Mouse (Mus musculus): ENCODE measurements around the gene Plekhg2. TPM values are rescaled to one million over a fixed set of nuclear protein-coding genes. Genes with fewer than 3 reads are reported as not detected.

The Plekhg2 gene
- polyA plus RNA-seq, 1 experiment from 2014 or later = 54.4 TPM

DNA sequence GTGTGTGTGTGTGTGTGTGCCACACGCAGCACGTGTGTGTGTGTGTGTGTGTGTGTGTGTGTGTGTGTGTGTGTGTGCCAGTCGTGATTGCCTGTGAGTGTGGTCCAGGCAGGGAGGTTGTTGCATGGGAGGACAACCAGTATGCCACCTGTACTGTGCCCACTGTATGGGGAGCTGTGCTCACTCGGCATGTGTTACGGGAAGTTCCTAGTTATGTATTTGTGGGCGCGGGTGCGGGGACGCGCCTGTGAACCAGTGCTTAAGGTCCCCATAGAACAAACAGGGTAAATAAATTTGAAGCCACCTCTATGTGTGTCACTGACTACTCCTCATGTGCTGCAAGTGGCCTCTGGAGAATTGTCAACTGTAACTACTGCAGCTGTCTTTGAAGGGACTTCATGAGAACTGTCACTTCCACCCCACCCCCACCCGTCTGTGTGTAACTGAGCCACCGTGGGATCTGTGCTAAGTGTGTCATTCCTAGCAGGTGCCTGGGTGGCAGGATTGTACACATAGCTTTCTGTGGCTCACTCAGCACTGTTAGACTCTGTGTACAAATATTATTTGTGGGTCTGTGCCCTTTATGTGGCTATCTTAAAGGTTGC, 10.1 kb upstream of the Plekhg2 start:
- 41% methylated on average over 9 of the region's 12 CpGs for WGBS
- Histone ChIP-seq H3K4me3 (peak overlapping the region; percentile 36), H3K27me3 (no peaks in the 10 kb centered on the region), H3K4me2 (peak overlapping the region; percentile 66), H3K36me3 (peaks cover 22% of the 10 kb centered on the region), H3K9me3 (no peaks in the 10 kb centered on the region), H3K27ac (peak overlapping the region; percentile 99), H3K4me1 (peaks cover 63% of the 10 kb centered on the region), H3K9ac (0 out of 2 replicates have a peak overlapping the region, but pooled peaks have one; percentile 7)
- ATAC-seq (ENCODE audit: insufficient number of reproducible peaks, low FRiP score, low TSS enrichment, low read depth) = no peak

DNA sequence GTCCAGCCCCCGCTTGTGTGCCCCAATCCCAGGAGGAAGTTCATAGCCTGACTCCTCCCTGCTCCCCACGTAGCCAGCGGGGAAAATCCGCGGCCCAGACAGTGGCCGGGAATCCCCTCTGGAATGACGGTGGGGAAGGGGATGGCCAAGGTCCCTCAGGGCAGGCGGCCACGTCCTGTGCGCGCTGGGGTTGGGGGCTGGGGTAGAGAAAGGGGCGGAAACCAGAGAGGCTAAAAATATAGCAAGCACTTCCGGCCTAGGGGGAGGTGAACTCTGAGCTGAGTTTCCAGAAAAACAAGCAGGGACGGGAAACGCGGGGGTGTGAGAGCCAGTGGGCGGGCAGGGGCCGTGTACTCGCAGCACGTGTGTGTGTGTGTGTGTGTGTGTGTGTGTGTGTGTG, 9.5 kb upstream of the Plekhg2 start:
- peak overlapping the region; percentile 36 for H3K4me3 ChIP-seq
- peak overlapping the region; percentile 66 for H3K4me2 ChIP-seq
- peak; percentile 49; the same call in 1 of the 2 replicates for ATAC-seq (ENCODE audit: insufficient number of reproducible peaks, low FRiP score, low TSS enrichment, low read depth)
- H3K9ac ChIP-seq = peak overlapping the region; percentile 37
- 1% methylated on average over 20 of the region's 20 CpGs for WGBS
- peaks cover 68% of the 10 kb centered on the region for H3K4me1 ChIP-seq
- peaks cover 20% of the 10 kb centered on the region for H3K36me3 ChIP-seq
- H3K9me3 ChIP-seq = no peaks in the 10 kb centered on the region
- peak overlapping the region; percentile 99 for H3K27ac ChIP-seq
- no peaks in the 10 kb centered on the region for H3K27me3 ChIP-seq

DNA sequence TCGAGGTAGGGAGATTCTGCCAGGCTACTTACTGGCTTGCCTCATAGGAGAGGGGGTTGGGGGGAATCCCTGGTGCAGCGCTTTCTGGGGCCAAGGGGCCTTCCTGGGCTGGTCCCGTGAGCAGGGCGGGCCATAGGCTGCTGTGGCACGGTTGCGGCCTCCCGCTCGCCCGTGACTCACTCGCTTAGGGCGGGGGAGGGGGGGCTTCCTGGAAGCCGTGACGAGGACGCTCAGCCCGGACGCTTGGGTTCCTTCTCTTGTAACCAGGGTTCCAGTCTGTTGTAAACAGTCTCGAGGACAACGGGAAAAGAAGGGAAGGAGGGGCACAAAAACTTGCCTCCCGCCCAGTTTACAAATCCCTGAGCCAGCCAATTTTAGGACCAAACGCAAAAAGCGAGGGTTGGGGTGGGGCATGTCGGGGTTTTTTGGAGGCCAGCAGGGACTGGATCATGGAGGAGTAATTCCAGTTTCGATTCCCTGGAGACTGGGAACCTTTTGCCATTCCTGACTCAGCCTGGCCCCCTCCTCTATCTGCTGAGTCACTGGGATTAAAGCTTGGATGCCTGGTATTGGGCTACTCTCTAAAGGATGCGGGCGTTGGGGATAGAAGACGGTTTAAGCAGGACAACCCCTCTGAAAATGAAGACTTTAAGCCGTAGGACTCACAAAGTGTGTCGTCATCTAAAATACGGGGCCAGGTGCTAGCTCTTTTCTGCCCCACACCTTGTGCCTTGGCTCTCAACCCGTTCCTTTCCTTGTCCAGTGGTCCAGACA, 8.8 kb upstream of the Plekhg2 start:
- peak overlapping the region; percentile 99 for H3K27ac ChIP-seq
- H3K4me2 ChIP-seq = peak overlapping the region; percentile 66
- H3K4me3 ChIP-seq = peak overlapping the region; percentile 36
- H3K27me3 ChIP-seq = no peaks in the 10 kb centered on the region
- no peaks in the 10 kb centered on the region for H3K9me3 ChIP-seq
- H3K9ac ChIP-seq = peak overlapping the region; percentile 37
- peaks cover 71% of the 10 kb centered on the region for H3K4me1 ChIP-seq
- peaks cover 18% of the 10 kb centered on the region for H3K36me3 ChIP-seq
- ATAC-seq (ENCODE audit: insufficient number of reproducible peaks, low FRiP score, low TSS enrichment, low read depth) = peak; percentile 52
- 2% methylated on average over 30 of the region's 30 CpGs for WGBS

DNA sequence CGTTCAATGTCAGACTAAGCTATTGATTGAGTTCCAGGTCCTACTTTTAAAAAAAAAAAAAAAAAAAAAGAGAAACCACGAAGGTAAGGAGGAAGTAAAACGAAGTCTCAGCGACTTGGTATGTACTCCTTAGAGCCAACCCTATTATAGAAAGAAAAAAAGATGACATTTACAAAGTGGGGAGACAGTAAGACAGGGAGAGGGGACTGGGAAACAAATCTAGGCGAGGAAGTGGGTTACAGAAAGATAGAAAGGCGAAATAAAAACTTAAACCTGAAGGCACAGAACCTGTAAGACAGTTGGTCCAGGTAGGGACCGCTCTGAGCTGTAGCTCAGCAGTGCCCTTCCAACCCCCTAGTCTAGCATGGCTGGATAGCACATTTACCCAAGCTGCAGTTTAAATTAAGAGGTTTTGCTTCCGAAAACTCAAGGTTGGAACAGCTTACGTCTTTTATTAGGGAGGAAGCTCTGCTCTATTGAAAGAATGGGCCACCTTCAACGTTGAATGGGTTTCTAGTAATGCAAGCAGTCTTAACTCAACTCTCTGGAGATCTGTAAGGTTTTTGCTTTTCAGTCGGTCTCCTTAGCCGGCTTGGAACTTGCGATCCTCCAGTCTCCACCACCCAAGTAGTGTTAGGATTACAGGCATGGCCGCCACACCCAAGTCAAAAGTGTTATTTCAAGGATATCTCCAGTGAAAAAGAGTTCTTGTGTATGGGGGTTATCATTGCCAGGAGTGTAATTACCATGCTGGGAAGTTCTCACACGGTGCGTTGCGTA, 8.0 kb upstream of the Plekhg2 start, which contains the start of gene Zfp36:
TSS of gene Zfp36 (minus strand) at position 17 of the 780 bp plus-strand sequence.
- no peaks in the 10 kb centered on the region for H3K9me3 ChIP-seq
- peak within 1 kb of the TSS; percentile 82 for H3K4me2 ChIP-seq
- ATAC-seq (ENCODE audit: insufficient number of reproducible peaks, low FRiP score, low TSS enrichment, low read depth) = no peak
- H3K36me3 ChIP-seq = peaks cover 11% of the 10 kb centered on the region; the same call in 1 of the 2 replicates
- peaks cover 72% of the 10 kb centered on the region for H3K4me1 ChIP-seq
- H3K27ac ChIP-seq = peak within 1 kb of the TSS; percentile 99
- WGBS = 39% methylated on average over 17 of the region's 17 CpGs
- H3K27me3 ChIP-seq = no peaks in the 10 kb centered on the region
- peak within 1 kb of the TSS; percentile 82; the same call in 1 of the 2 replicates for H3K9ac ChIP-seq
- peak within 1 kb of the TSS; percentile 71 for H3K4me3 ChIP-seq

DNA sequence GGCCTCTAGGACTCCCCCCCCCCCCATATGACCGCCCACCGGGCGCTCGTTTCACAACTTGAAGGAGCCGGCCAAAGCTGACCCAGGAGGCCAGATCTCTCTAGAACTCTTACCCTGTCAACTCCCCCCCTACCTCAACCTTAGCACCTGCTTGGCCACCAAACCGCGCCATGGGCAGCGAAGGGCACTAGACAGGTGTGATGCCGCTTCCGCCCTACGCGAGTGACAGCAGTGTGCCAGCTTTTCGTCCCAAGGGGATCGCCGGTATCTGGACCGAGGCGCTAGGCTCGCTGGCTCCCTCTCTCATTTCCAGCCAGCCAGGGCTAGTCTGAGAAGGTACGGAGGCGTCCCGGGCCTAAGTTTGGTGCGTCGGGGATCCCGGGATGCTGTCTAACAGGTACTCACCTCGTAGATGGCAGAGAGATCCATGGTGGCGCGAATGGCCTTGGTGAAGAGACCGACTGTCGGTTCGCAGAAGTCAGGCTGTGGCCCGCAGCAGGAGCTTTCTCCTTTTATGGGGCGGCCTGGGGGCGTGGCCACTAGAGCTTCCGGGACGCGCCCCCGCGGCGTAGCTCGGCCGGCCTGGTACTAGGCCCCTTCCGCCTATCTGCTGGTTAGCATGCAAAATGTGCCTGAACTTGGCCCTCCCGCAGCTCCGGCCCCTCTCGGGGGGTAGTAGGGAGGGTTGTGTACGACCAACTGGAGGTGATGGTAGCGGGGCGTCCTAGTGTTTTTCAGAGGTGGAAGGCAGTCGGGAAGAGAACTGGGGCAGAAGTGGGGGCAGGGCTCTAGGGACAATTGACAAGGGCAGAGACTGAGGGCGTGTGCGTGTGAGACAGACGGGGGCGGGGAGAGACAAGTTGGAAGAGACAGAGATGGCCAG, 6.6 kb upstream of the Plekhg2 start:
- Histone ChIP-seq H3K27ac (peak overlapping the region; percentile 99), H3K4me3 (peak overlapping the region; percentile 71), H3K27me3 (no peaks in the 10 kb centered on the region), H3K4me2 (peak overlapping the region; percentile 82), H3K9ac (peak overlapping the region; percentile 82), H3K36me3 (peaks cover 9% of the 10 kb centered on the region; the same call in 1 of the 2 replicates), H3K9me3 (no peaks in the 10 kb centered on the region), H3K4me1 (peaks cover 84% of the 10 kb centered on the region)
- WGBS = 1% methylated on average over 53 of the region's 53 CpGs
- peak; percentile 13; the same call in 1 of the 2 replicates for ATAC-seq (ENCODE audit: insufficient number of reproducible peaks, low FRiP score, low TSS enrichment, low read depth)

DNA sequence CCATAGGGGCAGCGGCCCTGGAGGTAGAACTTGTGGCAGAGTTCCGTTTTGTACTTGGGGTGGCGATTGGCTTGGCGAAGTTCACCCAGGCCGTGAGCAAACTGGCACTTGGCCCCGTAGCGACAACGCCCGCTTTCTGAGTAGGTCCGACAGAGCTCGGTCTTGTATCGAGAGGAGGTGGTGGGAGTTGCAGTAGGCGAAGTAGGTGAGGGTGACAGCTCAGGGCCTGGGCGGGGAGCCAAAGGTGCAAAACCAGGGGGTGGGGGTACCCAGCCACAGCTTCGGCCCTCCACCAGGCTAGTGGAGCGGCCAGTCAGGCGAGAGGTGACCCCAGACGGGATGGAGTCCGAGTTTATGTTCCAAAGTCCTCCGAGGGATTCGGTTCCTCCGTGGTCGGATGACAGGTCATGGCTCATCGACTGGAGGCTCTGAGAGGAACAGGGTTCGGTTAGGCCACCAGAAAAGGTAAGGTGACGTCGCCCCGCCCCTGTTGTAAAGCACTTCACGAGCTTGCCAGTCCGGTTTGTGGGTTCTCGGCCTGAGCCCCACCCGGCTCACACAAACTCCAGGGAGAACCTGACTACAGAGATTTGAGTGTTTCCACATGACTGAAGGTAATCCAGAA, 5.8 kb upstream of the Plekhg2 start:
- 24% methylated on average over 32 of the region's 32 CpGs for WGBS
- Histone ChIP-seq H3K9ac (peak overlapping the region; percentile 82), H3K27ac (peak overlapping the region; percentile 99), H3K9me3 (no peaks in the 10 kb centered on the region), H3K36me3 (peaks cover 9% of the 10 kb centered on the region; the same call in 1 of the 2 replicates), H3K4me1 (peaks cover 84% of the 10 kb centered on the region), H3K4me3 (peak overlapping the region; percentile 71), H3K4me2 (peak overlapping the region; percentile 82), H3K27me3 (no peaks in the 10 kb centered on the region)
- ATAC-seq (ENCODE audit: insufficient number of reproducible peaks, low FRiP score, low TSS enrichment, low read depth) = no peak

DNA sequence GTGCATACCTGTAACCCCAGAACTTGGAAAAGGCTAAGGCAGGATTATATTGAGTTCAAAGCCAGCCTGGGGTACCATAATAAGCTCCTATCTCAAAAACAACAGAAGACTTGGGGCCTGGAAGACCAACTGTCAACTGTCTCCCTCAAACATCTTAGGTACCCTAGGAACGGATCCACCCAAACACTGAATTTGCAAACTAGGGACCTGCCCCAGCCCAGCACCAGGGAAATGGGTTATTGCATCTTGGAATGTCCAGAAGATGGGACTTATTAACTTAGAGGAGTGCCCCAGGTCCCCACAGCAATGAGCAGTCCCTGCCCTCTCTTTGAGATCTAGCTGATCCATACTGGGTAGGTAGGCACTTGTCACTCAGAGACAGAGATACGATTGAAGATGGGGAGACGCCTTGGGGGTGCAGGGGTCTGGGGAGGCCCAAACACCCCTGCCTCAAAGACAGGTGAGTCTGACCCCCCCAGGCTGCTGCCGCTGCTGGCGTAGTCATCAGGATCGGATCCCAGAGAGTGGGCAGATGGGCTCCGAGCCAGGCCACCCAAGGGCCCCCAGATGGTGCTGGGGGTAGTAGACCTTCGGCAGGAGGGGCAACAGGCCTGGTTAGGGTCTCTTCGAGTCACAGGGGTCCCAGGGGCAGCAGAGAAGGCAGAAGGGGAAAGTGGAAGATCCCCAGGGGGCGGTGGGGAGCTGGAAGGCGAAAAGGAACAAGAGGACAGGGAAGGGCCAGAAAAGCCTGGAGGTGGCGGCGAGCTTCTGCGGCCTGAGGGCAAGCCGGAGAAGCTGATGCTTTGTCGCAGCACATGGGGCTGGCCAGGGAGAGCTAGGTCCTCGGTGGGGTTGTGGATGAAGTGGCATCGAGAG, 5.0 kb upstream of the Plekhg2 start:
- H3K27ac ChIP-seq = peak overlapping the region; percentile 99
- peak overlapping the region; percentile 82 for H3K4me2 ChIP-seq
- H3K9me3 ChIP-seq = no peaks in the 10 kb centered on the region
- H3K4me3 ChIP-seq = peak overlapping the region; percentile 71
- no peak for ATAC-seq (ENCODE audit: insufficient number of reproducible peaks, low FRiP score, low TSS enrichment, low read depth)
- H3K4me1 ChIP-seq = peaks cover 77% of the 10 kb centered on the region
- H3K27me3 ChIP-seq = no peaks in the 10 kb centered on the region
- H3K36me3 ChIP-seq = peaks cover 9% of the 10 kb centered on the region; the same call in 1 of the 2 replicates
- peak overlapping the region; percentile 82 for H3K9ac ChIP-seq
- WGBS = 69% methylated on average over 18 of the region's 18 CpGs

DNA sequence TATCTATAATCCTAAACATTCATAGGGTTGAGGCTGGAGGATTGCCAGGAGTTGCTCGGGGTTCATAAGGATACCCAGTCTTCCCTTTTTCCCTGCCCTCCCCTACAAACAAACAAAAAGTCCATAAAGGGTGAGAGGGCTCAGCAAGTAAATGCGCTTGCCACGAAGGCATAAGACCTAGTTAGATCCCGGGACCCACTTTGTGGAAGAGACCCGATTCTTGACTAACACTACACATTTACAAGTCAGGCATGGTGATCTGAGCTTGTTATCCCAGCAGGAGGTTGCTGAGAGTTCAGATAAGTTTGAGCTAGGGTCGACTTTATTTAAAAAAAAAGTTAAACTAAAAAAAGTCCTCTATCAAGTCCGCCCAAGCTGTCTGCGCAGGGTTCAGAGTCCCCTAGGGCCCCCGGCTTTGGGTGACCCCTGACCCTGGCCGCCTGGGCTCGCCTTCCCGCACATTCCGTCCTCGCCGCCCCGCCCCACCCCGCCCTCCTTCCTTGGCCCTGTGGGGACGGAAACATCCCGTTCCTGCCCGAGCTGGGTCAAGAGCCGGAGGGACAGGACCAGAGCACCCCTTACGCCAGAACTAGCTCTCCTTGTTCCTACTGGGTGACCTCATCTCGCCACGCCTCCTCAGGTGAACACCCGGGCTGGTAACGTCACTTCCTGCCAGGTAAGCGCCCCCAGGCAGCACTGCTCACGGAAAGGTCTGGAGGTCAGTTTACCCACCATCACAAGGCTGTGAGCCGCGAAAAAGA, 3.8 kb upstream of the Plekhg2 start:
- Histone ChIP-seq H3K4me2 (peak overlapping the region; percentile 82), H3K4me1 (peaks cover 64% of the 10 kb centered on the region), H3K27ac (peak overlapping the region; percentile 97), H3K9me3 (no peaks in the 10 kb centered on the region), H3K4me3 (peak overlapping the region; percentile 40), H3K27me3 (no peaks in the 10 kb centered on the region), H3K36me3 (peaks cover 9% of the 10 kb centered on the region; the same call in 1 of the 2 replicates), H3K9ac (peak overlapping the region; percentile 51; the same call in 1 of the 2 replicates)
- no peak for ATAC-seq (ENCODE audit: insufficient number of reproducible peaks, low FRiP score, low TSS enrichment, low read depth)
- 4% methylated on average over 29 of the region's 30 CpGs for WGBS

DNA sequence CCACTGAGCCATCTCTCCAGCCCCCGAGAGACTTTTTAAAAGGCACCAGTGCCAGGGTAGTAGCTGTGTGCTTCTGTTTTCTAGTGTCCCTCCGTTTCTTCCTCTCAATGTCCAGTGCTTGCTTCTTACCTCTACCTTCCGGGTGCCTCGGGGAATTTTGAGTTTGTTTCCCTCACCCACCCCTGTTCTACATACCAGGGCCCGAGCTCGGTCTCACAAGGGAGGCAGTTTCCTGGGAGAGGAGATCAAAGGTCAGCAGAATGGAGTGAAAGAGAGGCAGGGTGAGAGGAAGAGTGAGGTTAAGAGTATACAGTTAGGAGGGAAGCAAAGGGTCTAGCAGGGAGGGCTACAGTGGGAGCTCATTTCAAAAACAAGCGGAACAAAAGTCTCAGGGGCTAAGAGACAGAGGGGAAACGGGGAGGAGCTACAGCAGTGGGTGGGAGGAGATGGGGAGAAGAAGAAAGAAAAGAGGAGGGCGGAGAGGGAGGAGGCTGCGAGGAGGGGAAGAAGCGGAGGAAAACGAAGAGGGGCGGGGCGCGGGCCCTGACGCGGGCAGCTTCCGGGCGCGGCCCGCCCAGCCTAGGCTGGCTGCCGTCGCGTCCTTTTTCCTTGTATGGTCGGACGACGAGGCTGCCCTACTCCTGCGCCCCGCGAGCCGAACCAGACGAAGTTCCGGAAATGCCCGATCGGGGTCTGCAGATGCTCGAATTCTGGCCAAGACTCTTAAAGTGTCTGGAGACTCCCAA, 3.0 kb upstream of the Plekhg2 start:
- H3K36me3 ChIP-seq = peaks cover 9% of the 10 kb centered on the region; the same call in 1 of the 2 replicates
- H3K27ac ChIP-seq = peak overlapping the region; percentile 97
- peak overlapping the region; percentile 51 for H3K9ac ChIP-seq
- H3K9me3 ChIP-seq = no peaks in the 10 kb centered on the region
- H3K4me2 ChIP-seq = peak overlapping the region; percentile 82
- peak; percentile 53 for ATAC-seq (ENCODE audit: insufficient number of reproducible peaks, low FRiP score, low TSS enrichment, low read depth)
- H3K4me1 ChIP-seq = peaks cover 63% of the 10 kb centered on the region
- no peaks in the 10 kb centered on the region for H3K27me3 ChIP-seq
- peak overlapping the region; percentile 40 for H3K4me3 ChIP-seq
- WGBS = 1% methylated on average over 33 of the region's 36 CpGs

All from limb, embryonic 15.5 days (tissue).